ENCODE assay signal across 8 mouse cellular contexts in genomic region chr6:148946409-148946742, GRCm38 (mm10). TPM values are rescaled to one million over a fixed set of nuclear protein-coding genes. Genes with fewer than 3 reads are reported as not detected.
DNase-seq lines count a peak whose midpoint lies in the region; ATAC-seq and TF ChIP-seq lines count a peak whose summit lies in the region.

TSS of gene Sinhcaf (minus strand) at chr6:148946467.

- H3K27me3 ChIP-seq in hindbrain, embryonic 10.5 days (ENCODE audit: insufficient read depth, poor library complexity, severe bottlenecking), result no peaks in the 10 kb centered on the region
- no peaks in the 10 kb centered on the region for H3K27me3 ChIP-seq in lung, postnatal 0 days (replicated peaks; ENCODE audit: insufficient read depth, low read length)

- H3K4me2 ChIP-seq in lung, postnatal 0 days (replicated peaks; ENCODE audit: low read depth, low read length), result peak within 1 kb of the TSS; percentile 98

- TF ChIP-seq CTCF in lung, postnatal 0 days (IDR thresholded peaks at IDR 0.05), result no peak

- WGBS in hindbrain, embryonic 10.5 days, result under 1% methylated on average over 47 of the region's 47 CpGs
- WGBS in lung, postnatal 0 days, result under 1% methylated on average over 47 of the region's 47 CpGs

- H3K4me1 ChIP-seq in hindbrain, embryonic 10.5 days (replicated peaks), result peaks cover 35% of the 10 kb centered on the region
- H3K4me1 ChIP-seq in lung, postnatal 0 days (ENCODE audit: insufficient read depth, low read depth, low read length), result no peaks in the 10 kb centered on the region

- peak within 1 kb of the TSS; percentile 94 for H3K9ac ChIP-seq in lung, postnatal 0 days (replicated peaks; ENCODE audit: low read depth)

- peaks cover 19% of the 10 kb centered on the region for H3K36me3 ChIP-seq in hindbrain, embryonic 10.5 days
- no peaks in the 10 kb centered on the region for H3K36me3 ChIP-seq in lung, postnatal 0 days (ENCODE audit: insufficient read depth, low read length)

- DNase-seq in MN1 (ENCODE audit: low spot score), result peak; percentile 97
- peak; percentile 98 for DNase-seq in cerebellum, adult 9-10 months
- peak; percentile 100 for DNase-seq in hindbrain, embryonic 10.5 days (ENCODE audit: low spot score)
- DNase-seq in layer of hippocampus, adult 9-11 months, result peak; percentile 96
- DNase-seq in lung, postnatal 0 days (ENCODE audit: low spot score), result peak; percentile 98
- peak; percentile 96 for DNase-seq in ovary, postnatal 14 days (ENCODE audit: low spot score)
- DNase-seq in thymus, postnatal 14 days, result peak; percentile 100

- peak; percentile 90 for ATAC-seq in frontal cortex, adult (ENCODE audit: low TSS enrichment)
- peak; percentile 86 for ATAC-seq in lung, postnatal 0 days

- H3K4me3 ChIP-seq in hindbrain, embryonic 10.5 days, result peak within 1 kb of the TSS; percentile 98
- peak within 1 kb of the TSS; percentile 73 for H3K4me3 ChIP-seq in lung, postnatal 0 days (ENCODE audit: low read depth, low read length)

- TF ChIP-seq EP300 in lung, postnatal 0 days (IDR thresholded peaks at IDR 0.05), result no peak

- H3K9me3 ChIP-seq in hindbrain, embryonic 10.5 days, result no peaks in the 10 kb centered on the region
- H3K9me3 ChIP-seq in lung, postnatal 0 days (ENCODE audit: low read length), result no peaks in the 10 kb centered on the region

- H3K27ac ChIP-seq in hindbrain, embryonic 10.5 days, result peak within 1 kb of the TSS; percentile 99
- peak within 1 kb of the TSS; percentile 95 for H3K27ac ChIP-seq in lung, postnatal 0 days (ENCODE audit: low read length)

RNA-seq across cellular contexts. Expression of gene Sinhcaf, which starts in this region (rescaled TPM):
- polyA plus RNA-seq in hindbrain, embryonic 10.5 days (2016; fragmentation: Nextera tagmentation; extraction: Ambion mirVana), result 238 and 321 TPM in 2 replicates
- polyA plus RNA-seq in lung, postnatal 0 days (2015; fragmentation: Nextera tagmentation; extraction: Ambion mirVana), result 46.3 and 47.8 TPM in 2 replicates

Comparison
In these comparisons a context has a peak if more than half of its experiments do, and no peak if none do; other contexts are left out.
1. Peak in every context shown above with its lines: DNase-seq, ATAC-seq, H3K4me3 ChIP-seq and H3K27ac ChIP-seq.